Mouse (Mus musculus) embryonic facial prominence, embryonic 11.5 days (tissue): ENCODE data around the gene Sigirr. TPM values are rescaled to one million over a fixed set of nuclear protein-coding genes. Genes with fewer than 3 reads are reported as not detected.

Experiments
- ATAC-seq: fragments of 200-750 bp; cut with Nextera tagmentation; replicated peaks from 2 replicates; pipeline ENCODE4 v1.8.0; 2017; ENCODE audit warnings: low read depth; ENCODE audit not compliant: insufficient number of reproducible peaks, low FRiP score, low TSS enrichment
- DNase-seq: peaks from one replicate; pipeline ENCODE4 v3.0.0-alpha.2; 2015; ENCODE audit warnings: low spot score
- H3K27ac ChIP-seq: fragments of 300-500 bp; sonication (generic); replicated peaks from 2 replicates; pipeline ENCODE4 v1.5.1; 2014; ENCODE audit warnings: mild to moderate bottlenecking, low read depth, low read length, control low read depth
- H3K27me3 ChIP-seq: fragments of 300-500 bp; sonication (generic); 2 replicates; pipeline ENCODE4 v1.6.1; 2014; ENCODE audit warnings: mild to moderate bottlenecking, low read length, moderate library complexity, mixed read lengths; ENCODE audit not compliant: control insufficient read depth, insufficient read depth
- H3K36me3 ChIP-seq: fragments of 300-500 bp; sonication (generic); replicated peaks from 2 replicates; pipeline ENCODE4 v1.6.1; 2014; ENCODE audit warnings: low read depth, mild to moderate bottlenecking, low read length, moderate library complexity, mixed read lengths; ENCODE audit not compliant: control insufficient read depth, insufficient read depth
- H3K4me1 ChIP-seq: fragments of 300-500 bp; sonication (generic); 2 replicates; pipeline ENCODE4 v1.6.1; 2014; ENCODE audit warnings: low read length, mixed read lengths; ENCODE audit not compliant: control insufficient read depth, insufficient read depth
- H3K4me2 ChIP-seq: fragments of 300-500 bp; sonication (generic); 2 replicates; pipeline ENCODE4 v1.6.1; 2014; ENCODE audit warnings: low read depth, mild to moderate bottlenecking, control low read depth, low read length, moderate library complexity
- H3K4me3 ChIP-seq: fragments of 300-500 bp; sonication (generic); 2 replicates; pipeline ENCODE4 v1.5.1; 2014; ENCODE audit warnings: low read depth, low read length, control low read depth
- H3K9ac ChIP-seq: fragments of 300-500 bp; sonication (generic); replicated peaks from 2 replicates; pipeline ENCODE4 v1.6.1; 2014; ENCODE audit warnings: mild to moderate bottlenecking, control low read depth, low read length
- H3K9me3 ChIP-seq: fragments of 300-500 bp; sonication (generic); replicated peaks from 2 replicates; pipeline ENCODE4 v1.6.1; 2016; ENCODE audit warnings: mild to moderate bottlenecking, low read length, inconsistent platforms, mixed read lengths; ENCODE audit not compliant: control insufficient read depth
- WGBS: fragments of 180-500 bp; shearing (Covaris S2); extraction: QIAGEN DNeasy Blood & Tissue Kit; methylation state at CpG from one replicate; pipeline ENCODE4 v1.1.7; 2014; 5-methylcytosine and 5-hydroxymethylcytosine counted together
- polyA plus RNA-seq: library from polyadenylated mRNA; unstranded; fragments of >200 nt; fragmentation: Nextera tagmentation; extraction: Ambion mirVana; gene quantifications from 2 replicates; pipeline ENCODE4 v1.2.1, GENCODE M21; 2014

Gene Sigirr
- polyA plus RNA-seq, 1 experiment from 2014 or later: 1.6 TPM

DNA sequence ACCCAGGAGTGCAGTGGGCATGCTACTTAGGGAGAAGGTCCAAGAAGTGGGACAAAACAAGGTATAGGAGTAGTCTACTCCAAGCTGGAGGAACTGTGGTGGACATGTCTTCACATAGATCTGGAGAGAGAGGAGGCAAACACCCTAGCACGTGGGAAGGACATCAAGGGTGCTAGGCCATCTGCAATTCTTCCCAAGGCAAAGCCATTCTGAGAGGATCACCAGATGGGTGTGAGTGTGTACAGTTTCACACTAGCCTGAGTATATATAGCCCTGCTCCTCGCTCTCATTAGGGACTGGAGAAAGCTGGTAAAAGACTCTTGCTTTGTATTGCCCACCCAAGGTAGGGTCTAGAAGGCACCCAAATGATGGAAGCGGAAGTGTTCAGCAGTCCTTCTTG lies 37.0 kb downstream of the Sigirr start:
- 93% methylated on average over 3 of the region's 3 CpGs for WGBS
- Histone ChIP-seq H3K9ac (no peak overlapping the region), H3K4me1 (no peaks in the 10 kb centered on the region; the same call in 1 of the 2 replicates), H3K36me3 (peaks cover 3% of the 10 kb centered on the region), H3K27ac (no peak overlapping the region), H3K4me3 (no peak overlapping the region), H3K27me3 (no peaks in the 10 kb centered on the region), H3K9me3 (no peaks in the 10 kb centered on the region), H3K4me2 (no peak overlapping the region)
- no peak for DNase-seq
- ATAC-seq: no peak

DNA sequence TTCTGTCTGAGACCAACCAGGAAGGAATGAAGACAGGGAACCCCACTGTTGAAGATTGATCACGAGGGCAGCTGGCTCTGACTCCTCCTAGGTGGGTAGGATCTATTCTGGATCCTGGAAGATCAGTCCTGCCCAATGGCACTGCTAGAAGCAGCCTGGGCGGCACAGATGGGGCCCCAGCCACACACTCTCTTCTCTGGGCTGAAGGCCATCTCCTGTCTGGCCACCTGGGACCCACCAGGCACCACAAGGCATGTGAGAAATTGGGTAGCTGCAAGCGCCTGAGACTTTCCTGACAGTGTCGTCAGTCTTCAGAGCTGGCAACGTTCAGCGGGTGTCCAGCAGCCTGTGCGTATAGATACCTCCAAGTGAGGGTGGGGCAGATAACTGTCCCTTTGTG lies 37.8 kb downstream of the Sigirr start:
- 89% methylated on average over 7 of the region's 7 CpGs for WGBS
- DNase-seq: no peak
- Histone ChIP-seq H3K27ac (no peak overlapping the region), H3K9ac (no peak overlapping the region), H3K4me2 (no peak overlapping the region), H3K9me3 (no peaks in the 10 kb centered on the region), H3K4me3 (no peak overlapping the region), H3K36me3 (peaks cover 3% of the 10 kb centered on the region), H3K27me3 (no peaks in the 10 kb centered on the region), H3K4me1 (no peaks in the 10 kb centered on the region; the same call in 1 of the 2 replicates)
- no peak for ATAC-seq

DNA sequence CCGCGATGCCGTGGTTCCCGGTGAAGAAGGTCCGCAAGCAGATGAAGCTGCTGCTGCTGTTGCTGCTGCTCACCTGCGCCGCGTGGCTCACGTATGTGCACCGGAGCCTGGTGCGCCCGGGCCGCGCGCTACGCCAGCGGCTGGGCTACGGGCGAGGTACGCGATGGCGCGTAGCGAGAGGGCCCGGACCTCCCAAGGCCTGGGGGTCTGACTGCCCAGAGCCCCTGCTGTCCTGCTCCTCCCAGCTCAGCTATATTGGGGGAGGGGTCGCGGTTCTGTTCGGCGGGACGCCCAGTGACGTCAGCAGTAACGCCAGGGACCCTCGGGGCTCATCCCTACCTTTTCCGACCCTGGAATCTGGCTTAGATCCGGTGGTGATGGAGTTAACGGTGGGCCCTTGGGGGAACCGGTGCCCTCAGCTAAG lies 39.1 kb downstream of the Sigirr start:
- Histone ChIP-seq H3K27ac (peak overlapping the region; percentile 62), H3K4me2 (peak overlapping the region; percentile 80), H3K27me3 (no peaks in the 10 kb centered on the region), H3K4me3 (peak overlapping the region; percentile 82), H3K9ac (peak overlapping the region; percentile 95), H3K9me3 (no peaks in the 10 kb centered on the region), H3K4me1 (no peaks in the 10 kb centered on the region; the same call in 1 of the 2 replicates), H3K36me3 (peaks cover 3% of the 10 kb centered on the region)
- WGBS: 0% methylated on average over 37 of the region's 37 CpGs
- ATAC-seq (peak; percentile 46), DNase-seq (peak; percentile 61)

DNA sequence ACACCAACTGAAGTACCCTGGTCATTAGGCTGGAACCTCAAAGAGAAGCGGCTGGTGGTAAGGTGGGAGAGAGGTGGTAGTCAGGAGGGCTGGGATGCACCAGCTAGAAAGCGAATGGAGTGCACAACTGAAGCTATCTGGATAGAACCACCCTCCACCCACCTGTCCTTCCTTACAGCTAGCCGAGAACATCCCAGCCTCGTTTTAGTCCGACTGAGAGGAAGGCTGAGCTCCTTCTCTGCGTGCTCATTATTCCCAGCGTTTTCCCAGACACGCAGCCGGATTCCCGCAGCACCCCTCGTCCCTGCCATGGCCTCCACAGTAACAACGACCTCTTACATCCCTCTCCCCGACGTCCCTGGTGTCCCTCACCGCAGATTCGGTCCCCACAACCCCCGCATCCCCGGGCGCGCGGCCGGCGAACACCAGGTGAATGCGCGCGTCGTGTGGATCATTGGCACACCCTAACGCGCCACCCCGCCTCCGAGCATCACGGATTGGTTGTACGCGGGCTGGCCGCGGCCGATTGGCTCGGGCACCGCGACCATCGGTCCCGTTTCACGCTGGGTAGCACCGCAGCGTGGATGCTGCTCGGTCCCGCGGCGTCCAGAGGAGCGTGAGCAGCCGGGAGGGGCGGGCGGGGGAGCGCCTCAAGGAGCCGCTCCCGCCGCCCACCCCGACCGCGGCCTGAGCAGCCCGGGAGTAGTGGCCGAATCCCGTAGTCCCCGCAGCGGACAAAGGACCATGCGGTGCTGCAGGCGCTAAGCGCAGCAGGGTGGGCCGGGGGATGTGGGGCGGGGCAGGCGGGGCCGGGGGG lies 39.7 kb downstream of the Sigirr start, which contains the start of gene B4galnt4:
B4galnt4 (plus strand) TSS at position 679 of the 817 bp plus-strand sequence.
- ATAC-seq (peak; percentile 95), DNase-seq (peak; percentile 93)
- no peaks in the 10 kb centered on the region for H3K9me3 ChIP-seq
- under 1% methylated on average over 64 of the region's 72 CpGs for whole genome bisulfite sequencing
- peak within 1 kb of the TSS; percentile 62 for H3K27ac ChIP-seq
- H3K36me3 ChIP-seq: peaks cover 3% of the 10 kb centered on the region
- H3K4me1 ChIP-seq: no peaks in the 10 kb centered on the region; the same call in 1 of the 2 replicates
- peak within 1 kb of the TSS; percentile 82 for H3K4me3 ChIP-seq
- H3K4me2 ChIP-seq: peak within 1 kb of the TSS; percentile 80
- peak within 1 kb of the TSS; percentile 95 for H3K9ac ChIP-seq
- H3K27me3 ChIP-seq: no peaks in the 10 kb centered on the region

DNA sequence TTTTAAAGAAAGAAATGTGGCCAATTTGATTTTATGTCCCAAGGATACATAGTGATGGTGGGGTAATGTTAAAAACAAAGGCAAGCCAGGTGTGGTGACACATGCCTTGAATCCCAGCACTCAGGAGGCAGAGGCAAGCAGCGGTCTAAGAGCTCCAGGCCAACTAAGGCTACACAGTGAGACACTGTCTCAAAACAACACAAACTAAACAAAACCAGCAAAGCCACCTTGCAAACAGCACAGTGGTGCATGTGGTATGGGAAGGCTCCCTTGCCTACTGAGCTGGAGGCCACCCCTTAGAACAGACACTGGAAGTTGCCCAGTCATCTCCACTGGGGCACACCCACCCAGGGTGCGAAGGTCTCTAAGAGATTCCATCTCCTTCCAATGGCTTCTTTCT lies 40.4 kb downstream of the Sigirr start:
- WGBS: 81% methylated on average over 2 of the region's 2 CpGs
- no peaks in the 10 kb centered on the region for H3K27me3 ChIP-seq
- H3K4me3 ChIP-seq: peak overlapping the region; percentile 82
- DNase-seq: no peak
- H3K4me2 ChIP-seq: peak overlapping the region; percentile 80
- H3K4me1 ChIP-seq: no peaks in the 10 kb centered on the region; the same call in 1 of the 2 replicates
- H3K9me3 ChIP-seq: no peaks in the 10 kb centered on the region
- peaks cover 3% of the 10 kb centered on the region for H3K36me3 ChIP-seq
- no peak overlapping the region for H3K27ac ChIP-seq
- no peak; the same call in 1 of the 2 replicates for ATAC-seq
- H3K9ac ChIP-seq: peak overlapping the region; percentile 95

DNA sequence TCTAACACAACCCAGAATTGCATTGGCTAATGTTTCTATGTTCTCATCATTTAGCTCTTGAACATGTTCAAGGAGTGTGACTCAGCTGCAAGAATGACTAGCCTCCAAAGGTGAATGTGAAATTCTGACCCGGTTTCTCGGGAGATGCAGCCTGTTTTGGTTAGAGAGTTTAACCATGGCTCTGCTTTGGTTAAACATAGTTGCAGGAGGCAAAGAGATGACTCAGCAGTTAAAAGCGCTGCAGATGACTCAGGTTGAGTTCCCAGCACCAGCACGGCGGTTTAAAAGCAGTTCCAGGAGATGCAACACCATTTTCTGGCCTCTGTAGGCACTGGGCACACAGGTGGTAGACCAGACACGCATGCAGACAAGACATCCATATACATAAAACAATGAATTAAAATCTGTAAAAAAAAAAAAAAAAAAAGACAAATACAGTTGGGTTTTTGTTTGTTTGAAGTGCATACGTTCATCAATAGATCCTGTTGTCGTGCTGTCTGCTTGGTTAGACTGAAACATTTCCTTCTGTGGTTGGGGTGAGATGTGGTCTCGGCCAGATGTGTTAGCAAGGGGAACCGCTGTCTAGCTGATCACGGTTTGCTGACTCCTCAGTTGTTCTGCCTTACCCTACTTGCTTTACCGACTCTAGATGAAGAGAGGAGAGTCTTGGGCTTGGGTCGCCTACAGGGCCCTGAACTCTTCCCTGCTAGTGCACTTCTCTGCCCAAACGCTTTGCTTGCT lies 41.6 kb downstream of the Sigirr start:
- H3K4me3 ChIP-seq: no peak overlapping the region
- H3K4me2 ChIP-seq: no peak overlapping the region
- no peak overlapping the region for H3K9ac ChIP-seq
- no peak overlapping the region for H3K27ac ChIP-seq
- H3K9me3 ChIP-seq: no peaks in the 10 kb centered on the region
- 92% methylated on average over 14 of the region's 14 CpGs for WGBS
- no peaks in the 10 kb centered on the region; the same call in 1 of the 2 replicates for H3K4me1 ChIP-seq
- no peak for ATAC-seq
- H3K36me3 ChIP-seq: no peaks in the 10 kb centered on the region; the same call in 1 of the 2 replicates
- DNase-seq: no peak
- no peaks in the 10 kb centered on the region for H3K27me3 ChIP-seq

DNA sequence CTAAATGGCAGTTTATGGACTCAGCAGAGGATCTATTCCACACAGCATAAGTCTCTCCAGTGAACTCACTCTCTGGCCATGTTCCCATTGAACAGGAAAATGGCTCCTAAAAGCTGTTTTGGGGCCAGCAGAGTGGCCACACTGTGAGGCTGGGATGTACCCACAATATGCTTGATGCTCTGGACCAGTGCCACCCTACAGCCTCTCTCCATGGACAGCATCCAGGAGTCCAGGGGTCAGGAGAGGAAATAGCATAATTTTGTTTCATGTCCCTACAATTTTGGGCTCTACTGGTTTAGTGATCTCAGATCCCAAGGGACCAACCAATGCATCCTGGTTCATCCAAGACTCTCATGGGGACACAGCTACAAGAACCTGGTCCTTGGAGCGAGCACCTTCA lies 42.8 kb downstream of the Sigirr start:
- Histone ChIP-seq H3K36me3 (no peaks in the 10 kb centered on the region), H3K9ac (no peak overlapping the region), H3K4me3 (no peak overlapping the region), H3K27me3 (no peaks in the 10 kb centered on the region), H3K4me2 (no peak overlapping the region), H3K27ac (no peak overlapping the region), H3K4me1 (no peaks in the 10 kb centered on the region; the same call in 1 of the 2 replicates), H3K9me3 (no peaks in the 10 kb centered on the region)
- DNase-seq (no peak), ATAC-seq (no peak)
- 100% methylated on average over 1 of the region's 1 CpGs for WGBS
